Mouse (Mus musculus): ENCODE measurements around the gene Bhmt2.

Bhmt2 gene

DNA sequence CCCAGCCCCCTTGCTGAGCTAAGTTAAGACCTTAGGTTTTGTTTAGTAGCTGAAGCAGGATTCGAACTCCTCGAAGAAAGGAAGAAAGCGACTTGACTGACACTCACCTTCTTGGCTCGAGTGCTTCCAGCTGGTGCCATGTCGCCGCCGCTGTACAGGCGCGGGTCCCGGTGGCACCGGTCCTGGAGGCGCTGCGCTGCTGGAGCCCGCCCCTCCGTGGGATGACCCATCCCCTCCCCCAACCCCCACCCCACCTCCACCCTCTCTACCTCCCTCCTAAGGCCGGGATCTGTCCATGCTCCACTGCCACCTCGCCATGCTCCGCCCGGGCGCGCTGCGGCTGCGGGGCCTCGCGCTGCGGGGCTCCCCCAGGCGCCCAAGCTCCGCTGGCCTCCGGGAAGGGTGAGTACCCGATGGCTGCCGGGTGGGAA, at the start of gene Bhmt2, which contains the start of gene Dmgdh:
Gene Bhmt2, minus strand, starts transcription at position 172 of the 431 bp plus-strand sequence.
Gene Dmgdh, plus strand, starts transcription at position 303 of the 431 bp plus-strand sequence.
- no peak for DNase-seq (ENCODE audit: low spot score)

DNA sequence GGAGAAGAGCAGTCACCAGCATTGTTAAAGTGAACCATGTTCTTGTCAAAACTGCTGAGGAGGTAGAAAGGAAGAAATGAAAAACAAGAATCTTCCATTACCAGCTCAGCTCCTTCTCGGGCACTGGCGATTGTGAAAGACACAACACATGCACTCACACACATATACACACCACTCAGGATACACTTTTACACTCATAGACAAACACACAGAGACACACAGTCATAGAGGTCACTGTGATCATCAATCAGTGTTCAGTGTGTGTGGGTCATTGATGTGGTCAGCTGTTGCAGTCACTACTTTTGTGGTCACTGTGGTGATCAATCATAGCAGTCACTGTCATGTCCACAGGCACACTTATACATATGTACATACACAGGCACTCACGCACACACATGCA, 49.4 kb upstream of the Bhmt2 start:
- no peak for DNase-seq (ENCODE audit: low spot score)

DNA sequence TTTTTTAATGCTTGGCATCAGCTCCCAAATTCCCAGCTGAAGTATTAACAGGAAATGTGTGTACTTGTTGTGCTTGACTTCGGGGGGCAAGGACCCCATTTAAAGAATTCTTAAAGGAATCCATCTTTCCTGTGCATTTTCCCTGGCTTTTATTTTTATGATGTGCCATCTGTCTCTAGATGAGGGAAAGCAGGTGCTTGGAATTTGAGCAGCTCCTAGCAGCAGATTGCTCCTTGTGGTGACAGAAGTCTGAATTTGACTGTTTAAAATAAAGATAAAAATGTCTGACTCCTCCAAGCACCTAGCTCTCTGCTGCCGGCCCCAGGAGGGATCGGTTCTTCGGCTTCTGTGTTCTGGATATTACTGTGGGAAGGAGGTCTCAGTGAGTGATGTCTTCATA, 47.8 kb upstream of the Bhmt2 start:
- DNase-seq (ENCODE audit: low spot score), result no peak

DNA sequence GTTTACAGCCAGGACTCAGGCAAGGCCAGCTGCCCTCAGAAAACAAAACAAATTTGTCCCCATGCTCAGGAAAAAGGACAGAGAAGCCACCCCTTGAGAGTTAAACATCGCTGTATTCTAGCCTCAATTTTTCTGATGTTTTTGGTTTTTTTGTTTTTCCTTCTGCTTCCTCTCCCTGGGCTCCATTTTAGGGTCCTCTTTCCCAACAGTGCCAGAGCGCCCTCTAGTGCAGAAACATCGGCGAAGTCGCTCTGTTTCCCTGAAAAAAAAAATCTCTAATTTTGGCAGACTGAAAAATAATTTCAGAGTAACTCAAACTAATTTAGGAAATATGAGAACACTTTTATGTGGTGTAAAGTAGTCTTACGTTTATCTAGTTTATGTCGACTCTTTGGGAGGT, 44.8 kb upstream of the Bhmt2 start:
- DNase-seq (ENCODE audit: low spot score), result peak; percentile 80

DNA sequence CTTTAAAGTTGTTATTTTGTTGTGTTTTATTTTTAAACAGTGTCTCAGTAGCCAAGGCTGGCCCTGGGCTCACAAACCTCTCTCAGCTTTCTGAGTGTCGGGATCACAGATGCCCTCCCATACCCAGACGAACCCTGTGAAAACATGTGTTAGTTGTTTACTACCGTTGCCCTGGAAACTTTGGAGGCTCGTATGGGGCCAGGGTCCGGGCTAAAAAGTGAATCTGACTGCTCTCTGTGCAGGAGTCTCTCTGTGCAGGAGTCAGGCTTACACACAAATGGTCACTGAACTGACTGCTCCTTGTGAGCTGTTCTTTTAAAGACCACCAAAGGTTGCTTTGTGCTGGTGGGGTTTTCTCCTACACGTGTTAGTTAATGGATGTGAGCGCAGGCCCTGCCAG, 43.0 kb upstream of the Bhmt2 start:
- DNase-seq (ENCODE audit: low spot score), result no peak

DNA sequence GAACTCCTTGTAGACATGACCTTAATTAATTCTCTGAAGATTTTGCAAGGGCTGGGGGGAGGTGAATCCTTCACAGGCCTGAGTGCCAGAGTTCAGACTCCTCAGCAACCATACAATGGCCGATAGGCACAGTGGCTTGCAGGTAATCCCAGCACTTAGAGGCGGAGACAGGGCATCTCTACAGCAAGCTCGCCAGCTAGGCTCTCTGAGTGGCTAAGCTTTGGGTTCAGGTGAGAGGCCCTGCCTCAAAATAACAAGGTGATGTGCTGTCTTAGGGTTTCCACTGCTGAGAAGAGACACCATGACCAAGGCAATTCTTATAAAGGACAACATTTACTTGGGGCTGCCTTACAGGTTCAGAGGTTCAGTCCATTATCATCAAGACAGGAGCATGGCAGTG, 39.7 kb upstream of the Bhmt2 start:
- no peak for DNase-seq (ENCODE audit: low spot score)

DNA sequence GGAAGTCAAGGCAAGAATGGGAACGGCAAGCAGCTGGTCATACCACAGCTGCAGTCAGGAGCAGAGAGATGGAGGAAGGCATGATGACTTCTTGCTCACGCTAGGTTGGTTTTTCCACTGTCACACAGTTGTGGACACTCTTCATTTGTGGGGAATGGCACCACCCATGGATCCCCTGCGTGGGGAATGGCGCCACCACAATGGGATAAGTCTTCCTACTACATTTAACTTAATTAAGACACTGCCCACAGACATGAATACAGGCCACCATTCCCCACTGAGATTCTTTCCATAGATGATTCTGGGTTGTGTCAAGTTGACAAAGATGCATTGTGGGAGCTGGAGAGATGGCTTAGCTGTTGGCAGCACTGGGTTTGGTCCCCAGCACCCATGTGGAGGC, 38.3 kb upstream of the Bhmt2 start:
- DNase-seq (ENCODE audit: low spot score), result no peak

DNA sequence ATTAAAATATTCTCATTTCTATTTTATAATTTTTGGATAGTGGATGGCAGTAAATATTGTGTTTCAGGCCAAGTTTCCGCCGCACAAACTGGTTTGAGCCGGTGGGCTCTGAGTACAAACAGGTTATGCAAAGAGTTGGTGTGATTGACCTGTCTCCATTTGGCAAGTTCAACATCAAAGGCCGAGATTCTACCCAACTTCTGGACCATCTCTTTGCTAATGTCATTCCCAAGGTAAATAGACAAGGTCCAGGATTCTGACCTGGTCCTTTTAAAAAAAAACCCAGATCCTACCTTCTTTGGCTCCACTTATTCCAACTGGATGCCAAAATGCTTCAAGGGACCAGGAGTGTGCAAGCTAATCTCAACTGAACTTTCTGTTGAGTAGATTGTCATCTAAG, 37.1 kb upstream of the Bhmt2 start:
- DNase-seq (ENCODE audit: low spot score), result no peak

DNA sequence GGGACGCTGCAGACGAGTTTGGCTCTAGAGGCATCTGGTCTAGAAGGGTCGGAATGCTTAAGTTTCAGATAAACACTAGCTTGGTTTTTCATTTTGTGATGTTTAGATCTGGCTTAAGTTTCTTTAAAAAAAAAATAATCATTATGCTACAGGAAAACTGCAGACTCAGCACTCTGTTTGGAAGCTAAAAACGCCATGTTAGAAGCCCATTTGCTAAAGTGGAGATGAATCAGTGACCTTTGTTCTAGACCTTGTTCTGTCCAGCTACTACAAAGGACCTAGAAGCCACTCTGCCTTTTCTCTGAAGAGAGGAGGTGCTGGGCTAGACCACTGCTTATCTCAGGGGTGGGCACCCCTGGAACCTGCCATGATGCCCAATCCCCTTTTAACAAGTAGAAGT, 36.2 kb upstream of the Bhmt2 start:
- no peak for DNase-seq (ENCODE audit: low spot score)

DNA sequence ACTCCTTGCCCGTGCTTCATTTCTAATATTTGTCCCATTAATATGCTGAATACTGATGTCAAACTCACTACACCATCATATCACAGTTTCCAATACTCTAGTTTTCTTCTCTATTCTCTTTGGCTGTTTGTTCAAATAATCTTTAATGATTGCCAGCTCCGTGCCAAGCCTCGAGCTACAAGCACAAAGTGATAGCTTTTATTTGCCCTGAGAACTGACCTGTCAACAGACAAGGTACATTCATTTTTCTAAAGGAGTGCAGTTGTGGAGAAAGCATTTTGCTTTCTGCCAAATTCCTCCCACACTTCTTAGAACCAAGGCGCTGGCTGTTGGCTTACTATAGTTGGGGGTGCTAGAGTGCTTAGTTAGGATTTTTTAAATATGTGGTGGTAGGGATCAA, 33.2 kb upstream of the Bhmt2 start:
- DNase-seq (ENCODE audit: low spot score), result no peak

DNA sequence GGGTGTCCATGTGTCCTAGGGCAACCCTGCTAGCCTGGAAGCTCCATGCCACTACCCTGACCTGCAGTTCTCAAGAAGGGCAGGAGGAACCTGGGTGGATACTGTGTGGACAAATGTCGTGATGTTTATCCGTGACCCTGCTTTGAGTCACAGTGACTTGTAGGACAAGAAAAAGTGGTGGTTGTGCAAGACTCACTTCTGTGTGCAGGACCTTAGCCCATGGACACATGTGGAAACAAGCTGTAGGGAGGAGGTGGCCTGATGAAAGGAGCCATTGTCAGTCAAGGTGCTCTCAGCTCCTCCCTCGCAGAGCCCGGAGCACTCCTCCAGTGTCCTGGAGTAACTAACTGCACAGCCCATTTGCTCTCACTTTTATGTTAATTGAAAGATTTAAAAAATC, 31.6 kb upstream of the Bhmt2 start:
- DNase-seq (ENCODE audit: low spot score), result peak; percentile 41

DNA sequence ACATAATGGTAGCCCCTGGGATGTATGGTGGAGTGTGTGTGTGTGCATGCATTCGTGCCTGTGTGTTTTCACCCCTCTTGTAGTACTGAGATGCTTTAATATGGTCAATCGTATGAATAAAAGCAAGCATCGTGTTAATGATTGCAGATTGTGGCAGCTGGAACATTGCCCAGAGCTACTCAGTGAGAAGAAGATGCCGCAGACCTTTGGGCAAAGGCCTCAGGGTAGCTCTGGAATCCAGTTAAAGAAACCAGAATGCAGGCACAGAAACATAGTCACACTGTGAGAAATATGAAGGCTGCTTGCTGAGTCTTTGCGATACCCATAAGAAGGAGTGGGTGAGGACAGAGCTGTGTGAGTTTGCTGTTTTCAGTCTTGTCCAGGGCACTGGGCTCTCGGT, 24.8 kb upstream of the Bhmt2 start:
- no peak for DNase-seq (ENCODE audit: low spot score)

DNA sequence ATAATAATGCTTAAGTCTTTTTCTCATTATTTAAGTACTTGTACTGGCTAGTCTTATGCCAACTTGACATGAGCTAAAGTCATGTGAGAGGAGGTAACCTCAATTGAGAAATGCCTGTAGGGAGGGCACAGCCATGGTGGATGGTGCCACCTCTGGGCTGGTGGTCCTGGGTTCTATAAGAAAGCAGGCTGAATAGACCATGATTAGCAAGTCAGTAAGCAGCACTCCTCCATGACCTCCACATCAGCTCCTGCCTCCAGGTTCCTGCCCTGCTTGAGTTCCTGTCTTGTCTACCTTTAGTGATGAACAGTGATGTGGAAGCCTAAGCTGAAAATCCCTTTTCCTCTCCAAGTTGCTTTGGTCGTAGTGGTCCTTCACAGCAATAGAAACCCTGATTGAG, 16.7 kb upstream of the Bhmt2 start:
- no peak for DNase-seq (ENCODE audit: low spot score)

DNA sequence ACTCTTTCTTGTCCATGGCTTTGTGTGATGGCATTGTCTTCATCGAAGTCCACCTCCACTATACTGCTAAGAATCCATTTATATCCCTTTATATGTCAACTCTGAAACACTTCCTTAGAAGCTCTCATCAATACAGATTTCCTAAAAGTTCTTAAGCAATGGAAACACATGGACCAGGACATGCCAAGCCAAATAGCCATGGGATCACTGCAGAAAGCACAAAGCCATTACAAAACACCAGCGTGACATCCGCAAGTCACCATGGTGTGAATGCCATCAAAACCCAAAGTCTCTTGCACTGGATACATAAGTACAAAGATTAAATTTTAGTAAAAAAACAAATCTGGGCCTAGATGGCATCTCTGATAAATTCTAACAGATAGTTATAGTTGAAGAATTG, 15.5 kb upstream of the Bhmt2 start:
- no peak for DNase-seq (ENCODE audit: low spot score)

DNA sequence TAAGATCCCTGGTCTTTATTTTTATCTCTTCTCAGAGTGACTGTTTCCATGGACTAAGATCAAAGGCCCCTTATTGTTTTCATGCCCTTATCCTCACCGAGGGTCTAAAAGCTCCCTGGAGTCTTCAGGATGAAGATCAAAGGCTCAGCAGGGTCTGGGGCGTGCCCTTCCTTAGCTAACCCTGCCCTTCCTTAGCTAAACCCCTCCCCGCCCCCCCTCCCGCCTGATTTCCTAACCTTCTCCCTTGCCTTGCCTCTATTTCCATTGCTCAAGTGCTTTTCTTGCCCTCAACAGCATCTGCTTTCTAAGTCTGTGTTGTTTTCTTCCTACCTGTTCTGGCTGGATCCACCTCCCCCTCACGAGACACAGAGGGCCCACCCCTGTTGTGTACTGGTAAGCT, 13.2 kb upstream of the Bhmt2 start:
- no peak for DNase-seq (ENCODE audit: low spot score)

DNA sequence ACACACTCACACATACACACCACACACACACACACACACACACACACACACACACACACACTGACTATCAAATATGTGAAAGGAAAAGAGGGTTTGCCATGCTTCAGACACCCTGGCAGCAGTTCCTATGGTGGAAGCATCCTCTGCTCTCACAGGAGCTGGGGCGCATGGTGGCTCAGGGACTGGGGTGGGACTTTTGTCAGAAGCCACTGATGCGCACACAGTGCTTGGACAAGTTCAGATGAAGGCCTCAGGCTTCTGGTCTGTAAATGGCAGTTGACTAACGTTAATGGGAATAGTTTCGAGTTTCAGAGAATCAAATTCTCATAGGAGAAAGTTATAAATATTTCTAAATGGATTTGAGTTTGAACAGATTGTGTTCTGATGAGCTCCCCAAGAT, 11.1 kb upstream of the Bhmt2 start:
- no peak for DNase-seq (ENCODE audit: low spot score)

DNA sequence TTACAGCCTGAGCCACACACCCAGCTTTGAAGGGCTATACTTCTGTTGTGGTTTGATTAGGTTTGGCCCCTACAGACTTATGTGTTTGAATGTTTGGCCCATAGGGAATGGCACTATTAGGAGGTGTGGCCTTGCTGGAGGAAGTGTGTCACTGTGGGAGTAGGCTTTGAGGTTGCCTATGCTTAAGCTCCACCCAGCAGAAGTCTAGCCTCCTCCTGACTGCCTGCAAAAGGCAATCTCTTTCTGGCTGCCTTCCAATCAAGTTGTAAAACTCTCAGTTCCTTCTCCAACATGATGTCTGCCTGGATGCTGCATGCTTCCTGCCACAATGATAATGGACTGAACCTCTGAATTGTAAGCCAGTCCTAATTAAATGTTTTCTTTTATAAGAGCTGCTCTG, 9.2 kb upstream of the Bhmt2 start:
- DNase-seq (ENCODE audit: low spot score), result no peak

DNA sequence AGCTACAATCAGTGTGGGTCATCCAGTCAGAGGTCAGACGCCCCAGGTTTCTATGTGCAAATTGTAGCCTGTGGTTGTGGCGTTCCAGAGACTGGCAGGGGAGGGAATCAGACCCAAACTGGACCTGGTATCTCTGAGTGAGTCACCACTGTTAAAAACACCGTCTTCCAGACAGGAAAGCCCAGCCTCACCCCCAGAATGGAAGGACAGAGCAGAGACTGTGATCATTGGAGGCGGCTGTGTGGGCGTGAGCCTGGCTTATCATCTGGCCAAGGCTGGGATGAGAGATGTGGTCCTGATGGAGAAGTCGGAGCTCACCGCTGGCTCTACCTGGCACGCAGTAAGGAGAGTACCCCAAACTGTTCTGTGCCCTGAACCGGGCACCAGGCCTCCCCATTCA, 2.8 kb upstream of the Bhmt2 start:
- DNase-seq (ENCODE audit: low spot score), result peak; percentile 13

DNA sequence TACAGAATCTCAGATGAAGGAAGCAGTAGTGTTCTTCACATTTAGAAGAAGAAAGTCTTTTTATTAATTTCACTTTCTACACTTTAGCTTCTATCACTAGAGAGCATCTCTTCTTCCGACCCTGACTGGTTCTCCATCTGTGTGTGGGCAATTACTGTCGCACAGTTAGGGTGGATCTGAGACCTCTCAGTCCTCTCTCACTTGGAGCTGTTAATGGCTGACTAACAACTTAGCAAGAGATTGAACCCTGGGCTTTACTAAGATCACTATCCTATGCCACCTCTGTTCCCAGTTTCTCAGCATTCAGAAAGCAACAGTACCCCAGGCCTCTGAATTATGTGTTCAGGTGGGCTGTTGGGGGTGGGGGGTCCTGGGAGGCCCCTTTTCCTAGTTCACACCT, 806 bp downstream of the Bhmt2 start:
- no peak for DNase-seq (ENCODE audit: low spot score)

DNA sequence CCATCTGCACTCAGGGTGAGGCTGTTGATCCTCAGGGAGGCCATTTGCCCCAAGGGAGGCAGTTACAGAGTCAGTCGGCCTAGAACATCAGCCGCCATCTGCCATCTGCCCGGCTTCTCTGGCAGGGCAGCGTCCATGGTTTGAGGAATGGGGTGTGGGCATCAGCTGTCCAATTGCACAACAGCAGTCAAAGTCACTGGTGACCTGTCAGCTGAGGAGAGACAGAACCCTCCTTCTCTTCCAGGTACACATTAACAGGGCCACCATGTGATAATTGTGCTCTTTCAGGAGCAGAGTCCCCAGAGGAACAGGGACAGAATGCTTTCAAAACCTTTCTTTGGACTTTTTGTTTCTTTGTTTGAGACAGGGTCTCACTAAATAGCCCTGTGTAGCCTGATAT, 1.7 kb downstream of the Bhmt2 start:
- no peak for DNase-seq (ENCODE audit: low spot score)

DNA sequence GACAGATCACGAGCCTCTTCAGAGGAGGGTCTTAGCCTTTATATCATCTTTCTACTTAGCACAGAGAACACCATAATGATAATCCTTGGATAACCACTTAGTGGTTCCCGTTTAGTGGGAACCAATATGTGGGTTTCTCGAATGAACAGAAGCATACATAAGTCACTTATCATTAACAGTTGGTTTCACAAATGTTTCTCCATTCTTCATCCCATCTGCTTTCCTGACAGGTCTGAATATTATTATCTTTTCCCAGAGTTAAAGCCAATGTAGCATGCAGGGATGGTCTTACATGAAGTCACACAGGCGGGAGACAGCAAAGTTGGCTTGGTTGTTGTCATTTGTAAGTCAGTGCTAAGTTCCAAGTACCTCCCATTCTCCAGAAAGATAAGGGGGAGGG, 6.5 kb downstream of the Bhmt2 start:
- no peak for DNase-seq (ENCODE audit: low spot score)

DNA sequence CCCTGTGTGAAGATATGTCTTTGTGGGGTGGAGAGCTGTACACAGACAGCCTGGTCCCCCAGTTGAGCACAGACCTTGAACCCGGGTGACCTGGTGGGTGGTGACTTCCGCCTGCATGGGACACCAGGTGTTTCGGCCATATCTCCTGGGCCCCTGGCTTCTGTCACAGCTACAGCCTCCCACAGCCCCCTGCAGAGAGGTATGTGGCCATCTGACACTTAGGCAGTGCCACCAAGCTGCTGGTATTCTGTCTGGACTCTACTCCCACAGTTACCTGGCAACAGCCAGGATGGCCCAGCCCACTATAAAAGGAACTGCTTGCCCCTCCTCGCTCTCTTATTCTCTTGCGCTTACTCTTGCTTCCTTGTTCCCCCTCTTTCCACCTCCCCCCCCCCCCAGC, 16.2 kb downstream of the Bhmt2 start:
- DNase-seq (ENCODE audit: low spot score), result no peak

DNA sequence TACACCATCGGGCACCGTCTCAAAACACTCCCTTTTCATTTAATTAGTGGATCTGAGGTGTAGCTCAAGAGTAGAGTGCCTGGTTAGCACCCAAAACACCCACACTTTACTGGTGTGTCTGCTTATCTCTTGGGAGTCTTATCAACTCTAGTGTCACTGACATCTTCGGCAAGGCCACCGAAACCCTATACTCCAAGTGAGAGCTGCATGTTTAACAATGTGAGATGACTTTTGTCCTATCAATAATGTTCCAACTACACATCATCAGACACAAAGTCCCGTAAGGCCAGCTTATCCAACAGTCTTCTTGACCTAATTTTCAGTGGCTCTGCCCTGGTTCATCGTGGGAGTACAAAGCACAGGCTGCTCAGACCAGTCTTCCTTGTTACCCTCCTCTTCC, 20.7 kb downstream of the Bhmt2 start:
- DNase-seq (ENCODE audit: low spot score), result no peak

DNA sequence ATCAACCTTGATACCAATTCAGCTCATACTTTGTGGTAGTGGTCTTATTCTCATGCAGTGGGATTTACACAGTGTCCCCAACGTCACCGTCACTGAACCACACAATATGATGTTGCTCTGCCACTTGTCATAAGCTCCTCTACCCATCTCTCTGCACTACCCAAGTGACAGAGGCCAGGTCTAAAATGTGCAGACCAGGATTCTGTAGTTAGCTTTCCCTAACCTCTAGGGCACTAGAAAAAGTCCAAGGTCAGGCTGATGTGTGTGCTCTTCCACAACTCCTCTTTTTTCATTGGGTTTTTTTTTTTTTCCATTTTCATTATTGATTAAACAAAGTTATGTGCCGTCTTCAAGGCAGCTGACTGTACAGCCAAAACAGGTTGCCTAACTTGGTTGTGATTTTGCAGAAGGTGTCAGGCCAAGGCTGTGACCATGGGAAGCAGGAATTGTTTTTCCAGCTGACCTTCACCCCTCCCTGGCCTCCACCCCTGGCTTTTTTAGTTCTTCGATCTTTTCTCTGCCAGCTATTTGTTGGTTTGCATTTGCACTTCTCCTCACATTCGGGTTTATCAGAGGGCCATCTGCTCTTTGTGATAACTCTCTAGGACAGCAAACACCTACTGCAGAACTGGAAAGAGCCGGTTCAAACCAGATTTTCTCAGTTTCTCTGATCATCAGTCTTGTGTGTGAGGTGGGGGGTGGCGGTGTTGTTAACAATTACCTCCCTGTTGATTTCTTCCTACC, 25.5 kb downstream of the Bhmt2 start:
- peak; percentile 24 for DNase-seq (ENCODE audit: low spot score)

DNA sequence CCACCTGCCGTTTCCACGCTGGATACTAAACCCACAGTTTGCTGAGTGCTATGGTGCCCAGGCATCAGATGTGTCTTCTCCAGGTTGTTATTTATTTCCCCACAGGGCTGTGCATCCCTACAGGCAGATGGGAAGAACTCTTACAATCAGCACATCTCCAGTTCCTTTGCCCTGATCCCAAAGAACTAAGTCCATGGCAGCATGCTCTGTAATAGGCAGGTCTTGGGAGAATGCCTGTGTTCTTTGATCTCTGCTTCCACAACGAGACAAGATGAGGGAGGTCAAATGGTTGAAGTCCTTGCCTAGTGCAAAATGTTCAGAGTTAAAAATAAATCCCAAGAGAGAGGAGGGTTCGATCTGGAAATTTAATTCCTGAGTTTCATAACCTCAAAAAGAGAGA, 34.5 kb downstream of the Bhmt2 start:
- no peak for DNase-seq (ENCODE audit: low spot score)

Data from urinary bladder, postnatal 14 days (tissue).